Mouse (Mus musculus): ENCODE results near the gene BC051142. TPM values are rescaled to one million over a fixed set of nuclear protein-coding genes. Genes with fewer than 3 reads are reported as not detected.
"Not testable (repeated sequence)": the region's sequence is repeated elsewhere in the genome, so short reads cannot be mapped to it uniquely, and the experiment has no call there.

BC051142 gene
- polyA plus RNA-seq, 1 experiment from 2014 or later, result 0.74 TPM

GRCm38 (mm10) chr17:34439795-34440194 is 41.2 kb downstream of the BC051142 start:
- ATAC-seq (ENCODE audit: low FRiP score, low TSS enrichment), result no peak
- 47% methylated on average over 3 of the region's 3 CpGs for WGBS
- H3K36me3 ChIP-seq (ENCODE audit: insufficient read depth, low read length), result no peaks in the 10 kb centered on the region

GRCm38 (mm10) chr17:34441990-34442389 is 43.4 kb downstream of the BC051142 start:
- no peaks in the 10 kb centered on the region for H3K36me3 ChIP-seq (ENCODE audit: insufficient read depth, low read length)
- H3K9ac ChIP-seq (replicated peaks; ENCODE audit: low read length), result no peak overlapping the region
- H3K4me3 ChIP-seq (ENCODE audit: low read length), result no peak overlapping the region
- H3K9me3 ChIP-seq (ENCODE audit: low read length), result no peaks in the 10 kb centered on the region
- no peak overlapping the region for H3K4me2 ChIP-seq (replicated peaks; ENCODE audit: low read depth, low read length)
- H3K4me1 ChIP-seq (ENCODE audit: insufficient read depth, low read length), result no peaks in the 10 kb centered on the region
- H3K27me3 ChIP-seq (ENCODE audit: insufficient read depth, low read length), result no peaks in the 10 kb centered on the region
- ATAC-seq (ENCODE audit: low FRiP score, low TSS enrichment), result no peak
- 88% methylated on average over 7 of the region's 7 CpGs for WGBS
- no peak overlapping the region for H3K27ac ChIP-seq (ENCODE audit: low read length)

More at GRCm38 (mm10) chr17:34439795-34440194, 41.2 kb downstream of the BC051142 start:
- Histone ChIP-seq H3K9me3 (ENCODE audit: low read length) (0 out of 2 replicates have a peak, but pooled peaks cover 3% of the 10 kb centered on the region), H3K4me3 (ENCODE audit: low read length) (no peak overlapping the region), H3K4me2 (replicated peaks; ENCODE audit: low read depth, low read length) (no peak overlapping the region), H3K27ac (ENCODE audit: low read length) (no peak overlapping the region), H3K9ac (replicated peaks; ENCODE audit: low read length) (no peak overlapping the region), H3K4me1 (ENCODE audit: insufficient read depth, low read length) (no peaks in the 10 kb centered on the region), H3K27me3 (ENCODE audit: insufficient read depth, low read length) (no peaks in the 10 kb centered on the region)

GRCm38 (mm10) chr17:34448473-34449041 is 49.9 kb downstream of the BC051142 start:
- Histone ChIP-seq H3K36me3 (ENCODE audit: insufficient read depth, low read length) (no peaks in the 10 kb centered on the region), H3K27ac (ENCODE audit: low read length) (no peak overlapping the region), H3K4me1 (ENCODE audit: insufficient read depth, low read length) (no peaks in the 10 kb centered on the region), H3K4me3 (ENCODE audit: low read length) (no peak overlapping the region), H3K27me3 (ENCODE audit: insufficient read depth, low read length) (no peaks in the 10 kb centered on the region), H3K9ac (replicated peaks; ENCODE audit: low read length) (no peak overlapping the region), H3K4me2 (replicated peaks; ENCODE audit: low read depth, low read length) (no peak overlapping the region), H3K9me3 (ENCODE audit: low read length) (no peaks in the 10 kb centered on the region)
- ATAC-seq (ENCODE audit: low FRiP score, low TSS enrichment), result no peak
- 43% methylated on average over 6 of the region's 6 CpGs for WGBS

GRCm38 (mm10) chr17:34457668-34458067 is 59.0 kb downstream of the BC051142 start:
- WGBS, result 77% methylated on average over 4 of the region's 4 CpGs
- Histone ChIP-seq H3K4me3 (ENCODE audit: low read length) (no peak overlapping the region), H3K27ac (ENCODE audit: low read length) (no peak overlapping the region), H3K36me3 (ENCODE audit: insufficient read depth, low read length) (no peaks in the 10 kb centered on the region), H3K4me2 (replicated peaks; ENCODE audit: low read depth, low read length) (no peak overlapping the region), H3K27me3 (ENCODE audit: insufficient read depth, low read length) (no peaks in the 10 kb centered on the region), H3K4me1 (ENCODE audit: insufficient read depth, low read length) (no peaks in the 10 kb centered on the region), H3K9ac (replicated peaks; ENCODE audit: low read length) (no peak overlapping the region), H3K9me3 (ENCODE audit: low read length) (no peaks in the 10 kb centered on the region)
- no peak for ATAC-seq (ENCODE audit: low FRiP score, low TSS enrichment)

GRCm38 (mm10) chr17:34459255-34459654 is 60.6 kb downstream of the BC051142 start:
- H3K36me3 ChIP-seq (ENCODE audit: insufficient read depth, low read length), result no peaks in the 10 kb centered on the region
- 85% methylated on average over 3 of the region's 3 CpGs for WGBS
- ATAC-seq (ENCODE audit: low FRiP score, low TSS enrichment), result no peak
- no peak overlapping the region for H3K27ac ChIP-seq (ENCODE audit: low read length)
- no peaks in the 10 kb centered on the region for H3K27me3 ChIP-seq (ENCODE audit: insufficient read depth, low read length)
- H3K4me2 ChIP-seq (replicated peaks; ENCODE audit: low read depth, low read length), result no peak overlapping the region
- no peak overlapping the region for H3K9ac ChIP-seq (replicated peaks; ENCODE audit: low read length)
- H3K4me3 ChIP-seq (ENCODE audit: low read length), result no peak overlapping the region
- no peaks in the 10 kb centered on the region for H3K9me3 ChIP-seq (ENCODE audit: low read length)
- no peaks in the 10 kb centered on the region for H3K4me1 ChIP-seq (ENCODE audit: insufficient read depth, low read length)

GRCm38 (mm10) chr17:34465906-34466305 is 67.3 kb downstream of the BC051142 start:
- not testable (repeated sequence) for H3K9me3 ChIP-seq (ENCODE audit: low read length); H3K27ac ChIP-seq (ENCODE audit: low read length); H3K9ac ChIP-seq (replicated peaks; ENCODE audit: low read length); H3K4me3 ChIP-seq (ENCODE audit: low read length); H3K4me1 ChIP-seq (ENCODE audit: insufficient read depth, low read length); ATAC-seq (ENCODE audit: low FRiP score, low TSS enrichment); H3K4me2 ChIP-seq (replicated peaks; ENCODE audit: low read depth, low read length); H3K27me3 ChIP-seq (ENCODE audit: insufficient read depth, low read length); H3K36me3 ChIP-seq (ENCODE audit: insufficient read depth, low read length)

- H3K36me3 ChIP-seq (ENCODE audit: insufficient read depth, low read length), result no peaks in the 10 kb centered on the region
- H3K4me3 ChIP-seq (ENCODE audit: low read length), result no peak overlapping the region
- no peaks in the 10 kb centered on the region for H3K9me3 ChIP-seq (ENCODE audit: low read length)
- H3K27ac ChIP-seq (ENCODE audit: low read length), result no peak overlapping the region
- H3K27me3 ChIP-seq (ENCODE audit: insufficient read depth, low read length), result no peaks in the 10 kb centered on the region
- ATAC-seq (ENCODE audit: low FRiP score, low TSS enrichment), result no peak
- H3K4me1 ChIP-seq (ENCODE audit: insufficient read depth, low read length), result no peaks in the 10 kb centered on the region
- H3K9ac ChIP-seq (replicated peaks; ENCODE audit: low read length), result no peak overlapping the region
- no peak overlapping the region for H3K4me2 ChIP-seq (replicated peaks; ENCODE audit: low read depth, low read length)
- WGBS, result 83% methylated on average over 2 of the region's 2 CpGs
These were observed 71.9 kb downstream of the BC051142 start for GRCm38 (mm10) chr17:34470491-34470890.

GRCm38 (mm10) chr17:34475060-34475459 is 76.4 kb downstream of the BC051142 start:
- H3K9me3 ChIP-seq (ENCODE audit: low read length), result no peaks in the 10 kb centered on the region
- H3K36me3 ChIP-seq (ENCODE audit: insufficient read depth, low read length), result no peaks in the 10 kb centered on the region
- H3K27me3 ChIP-seq (ENCODE audit: insufficient read depth, low read length), result no peaks in the 10 kb centered on the region
- no peak overlapping the region for H3K4me3 ChIP-seq (ENCODE audit: low read length)
- ATAC-seq (ENCODE audit: low FRiP score, low TSS enrichment), result no peak
- H3K4me2 ChIP-seq (replicated peaks; ENCODE audit: low read depth, low read length), result no peak overlapping the region
- H3K27ac ChIP-seq (ENCODE audit: low read length), result no peak overlapping the region
- H3K4me1 ChIP-seq (ENCODE audit: insufficient read depth, low read length), result no peaks in the 10 kb centered on the region
- WGBS, result 69% methylated on average over 3 of the region's 3 CpGs
- no peak overlapping the region for H3K9ac ChIP-seq (replicated peaks; ENCODE audit: low read length)

GRCm38 (mm10) chr17:34476427-34476826 is 77.8 kb downstream of the BC051142 start:
- WGBS, result 90% methylated on average over 1 of the region's 2 CpGs
- no peak overlapping the region for H3K4me3 ChIP-seq (ENCODE audit: low read length)
- no peaks in the 10 kb centered on the region for H3K36me3 ChIP-seq (ENCODE audit: insufficient read depth, low read length)
- no peaks in the 10 kb centered on the region for H3K4me1 ChIP-seq (ENCODE audit: insufficient read depth, low read length)
- no peak overlapping the region for H3K9ac ChIP-seq (replicated peaks; ENCODE audit: low read length)
- no peak overlapping the region for H3K27ac ChIP-seq (ENCODE audit: low read length)
- H3K4me2 ChIP-seq (replicated peaks; ENCODE audit: low read depth, low read length), result no peak overlapping the region
- ATAC-seq (ENCODE audit: low FRiP score, low TSS enrichment), result no peak
- H3K27me3 ChIP-seq (ENCODE audit: insufficient read depth, low read length), result no peaks in the 10 kb centered on the region
- H3K9me3 ChIP-seq (ENCODE audit: low read length), result no peaks in the 10 kb centered on the region

GRCm38 (mm10) chr17:34477238-34478013 is 78.8 kb downstream of the BC051142 start, which contains the start of gene Btnl4:
Gene Btnl4, minus strand, starts transcription at chr17:34477318.
- H3K9me3 ChIP-seq (ENCODE audit: low read length); H3K4me1 ChIP-seq (ENCODE audit: insufficient read depth, low read length); H3K27me3 ChIP-seq (ENCODE audit: insufficient read depth, low read length); ATAC-seq (ENCODE audit: low FRiP score, low TSS enrichment); H3K4me3 ChIP-seq (ENCODE audit: low read length); H3K36me3 ChIP-seq (ENCODE audit: insufficient read depth, low read length); H3K9ac ChIP-seq (replicated peaks; ENCODE audit: low read length); H3K4me2 ChIP-seq (replicated peaks; ENCODE audit: low read depth, low read length); H3K27ac ChIP-seq (ENCODE audit: low read length): not testable (repeated sequence)
- WGBS, result 85% methylated on average over 4 of the region's 5 CpGs

All from kidney, embryonic 16.5 days (tissue).